Mouse (Mus musculus) left cerebral cortex, adult 18-20 months (tissue): ENCODE results near the gene Zmynd15. TPM values are rescaled to one million over a fixed set of nuclear protein-coding genes. Genes with fewer than 3 reads are reported as not detected.
A peak's percentile ranks its signal among the peaks of the same experiment; 100 is the strongest.
"Not testable (repeated sequence)": the region's sequence is repeated elsewhere in the genome, so short reads cannot be mapped to it uniquely, and the experiment has no call there.

Experiments
- DNase-seq, 2 experiments: peaks; one replicate each; pipeline ENCODE4 v3.0.0; 2021 to 2022; ENCODE audit warnings: low spot score in 2 of 2, mixed read lengths in 1 of 2
- long read RNA-seq, 2 experiments: library from polyadenylated mRNA; stranded (forward); transcript quantifications; one replicate each; pipeline ENCODE4 v2.0.0; 2021
- total RNA-seq, 2 experiments: library from RNA; stranded (reverse); gene quantifications; 2 replicates each; pipeline ENCODE4 v1.2.3; 2021

Gene Zmynd15
- total RNA-seq: 1 to 10 TPM in 1 of 2 experiments, under 1 TPM in 1; 0.23 to 1.4 TPM
- long read RNA-seq, experiment 1, partial matches to known transcripts: 0 of 1 reads
- long read RNA-seq, experiment 1, other reads (novel, unspliced or antisense): 1 of 1 reads
- long read RNA-seq, experiment 2: 0 reads

- no peak for DNase-seq
These were observed at the start of gene Zmynd15 for GRCm38 (mm10) chr11:70458688-70459600. Gene Zmynd15, plus strand, starts transcription at chr11:70459433.

- peak; percentile 74 to 89 for DNase-seq
These were observed 49.5 kb upstream of the Zmynd15 start, which contains the start of gene Pelp1 for GRCm38 (mm10) chr11:70409594-70410296. Gene Pelp1, minus strand, starts transcription at chr11:70410031.

GRCm38 (mm10) chr11:70410297-70410643, 49.0 kb upstream of the Zmynd15 start:
- no peak for DNase-seq

GRCm38 (mm10) chr11:70412591-70412990, 46.6 kb upstream of the Zmynd15 start:
- no peak for DNase-seq

GRCm38 (mm10) chr11:70413961-70414360, 45.3 kb upstream of the Zmynd15 start:
- peak; percentile 61 to 78 for DNase-seq

GRCm38 (mm10) chr11:70418199-70418598, 41.0 kb upstream of the Zmynd15 start:
- DNase-seq: no peak

- DNase-seq: no peak
These were observed 39.7 kb upstream of the Zmynd15 start for GRCm38 (mm10) chr11:70419486-70419885.

- DNase-seq: not testable (repeated sequence)
These were observed 32.6 kb upstream of the Zmynd15 start for GRCm38 (mm10) chr11:70426598-70426997.

GRCm38 (mm10) chr11:70431574-70431973, 27.7 kb upstream of the Zmynd15 start:
- DNase-seq: no peak

- DNase-seq: peak; percentile 98
These were observed 27.0 kb upstream of the Zmynd15 start, which contains the start of gene Arrb2 for GRCm38 (mm10) chr11:70432048-70432894. Gene Arrb2, plus strand, starts transcription at chr11:70432635.

- peak; percentile 39 to 60 for DNase-seq
These were observed 26.2 kb upstream of the Zmynd15 start for GRCm38 (mm10) chr11:70432895-70433568.

GRCm38 (mm10) chr11:70433569-70433943, 25.7 kb upstream of the Zmynd15 start:
- no peak for DNase-seq

GRCm38 (mm10) chr11:70433951-70434350, 25.3 kb upstream of the Zmynd15 start:
- no peak for DNase-seq

GRCm38 (mm10) chr11:70435476-70435875, 23.8 kb upstream of the Zmynd15 start:
- DNase-seq: no peak

GRCm38 (mm10) chr11:70437426-70437825, 21.8 kb upstream of the Zmynd15 start:
- no peak for DNase-seq

GRCm38 (mm10) chr11:70438728-70439374, 20.4 kb upstream of the Zmynd15 start:
- no peak for DNase-seq

- DNase-seq: no peak
These were observed 18.6 kb upstream of the Zmynd15 start for GRCm38 (mm10) chr11:70440637-70441036.

GRCm38 (mm10) chr11:70441882-70442281, 17.4 kb upstream of the Zmynd15 start:
- no peak for DNase-seq

GRCm38 (mm10) chr11:70443964-70444363, 15.3 kb upstream of the Zmynd15 start:
- DNase-seq: no peak

- DNase-seq: no peak
These were observed 14.6 kb upstream of the Zmynd15 start for GRCm38 (mm10) chr11:70444667-70445066.
